Mouse (Mus musculus) stomach, postnatal 0 days (tissue): ENCODE data around the gene Fam19a2.

ENCODE experiments used
- CTCF ChIP-seq: IDR thresholded peaks from 2 replicates; pipeline ENCODE4 v1.5.1; 2016; ENCODE audit warnings: antibody characterized with exemption, low read depth, mild to moderate bottlenecking, moderate library complexity
- EP300 ChIP-seq: optimal IDR thresholded peaks from 2 replicates; pipeline ENCODE3; 2016; ENCODE audit warnings: antibody characterized with exemption

DNA sequence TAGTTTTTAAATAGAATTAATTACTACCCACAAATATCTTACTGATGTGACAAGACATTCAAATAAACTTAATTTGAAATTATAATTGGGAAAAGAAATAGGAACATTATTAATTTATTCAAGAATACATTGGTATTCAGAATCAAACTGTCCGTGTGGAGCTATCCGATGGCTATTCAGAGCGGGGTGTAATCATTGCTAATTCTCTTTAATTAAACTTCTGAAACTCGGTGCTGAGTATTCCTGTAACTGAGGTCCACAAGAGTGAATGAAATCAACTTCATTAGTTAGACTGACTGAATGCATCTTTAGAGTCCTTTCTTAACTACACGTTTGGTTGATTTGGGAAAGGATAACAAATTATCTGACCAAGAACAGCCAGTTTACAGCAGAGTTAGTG is 372.9 kb downstream of the Fam19a2 start:
- TF ChIP-seq CTCF (no peak), EP300 (no peak)
